Mouse (Mus musculus) ovary, postnatal 36 days (tissue): ENCODE measurements around the gene Prl7d1.
"Not testable (repeated sequence)": the region's sequence is repeated elsewhere in the genome, so short reads cannot be mapped to it uniquely, and the experiment has no call there.

ENCODE experiments used
- DNase-seq: peaks from one replicate; pipeline ENCODE4 v3.0.0; 2022; ENCODE audit warnings: low spot score, mixed read lengths

The Prl7d1 gene

GRCm38 (mm10) chr13:27716636-27717035, at the start of gene Prl7d1:
TSS of gene Prl7d1 (minus strand) at chr13:27716736.
- DNase-seq: no peak

- no peak for DNase-seq
These were observed 18.1 kb upstream of the Prl7d1 start for GRCm38 (mm10) chr13:27734512-27735186.

GRCm38 (mm10) chr13:27730286-27730959, 13.9 kb upstream of the Prl7d1 start:
- not testable (repeated sequence) for DNase-seq

- DNase-seq: not testable (repeated sequence)
These were observed 8.5 kb upstream of the Prl7d1 start for GRCm38 (mm10) chr13:27725057-27725456.

GRCm38 (mm10) chr13:27706521-27706920, 10.0 kb downstream of the Prl7d1 start:
- DNase-seq: no peak

GRCm38 (mm10) chr13:27667936-27668335, 48.6 kb downstream of the Prl7d1 start, which contains the start of gene Prl7a2:
TSS of gene Prl7a2 (minus strand) at chr13:27668036.
- no peak for DNase-seq

- DNase-seq: no peak
These were observed 55.8 kb downstream of the Prl7d1 start for GRCm38 (mm10) chr13:27660747-27661146.
